Mouse (Mus musculus) MEL (cell line): ENCODE results near the gene Lemd1. TPM values are rescaled to one million over a fixed set of nuclear protein-coding genes. Genes with fewer than 3 reads are reported as not detected.

ENCODE experiments used
- polyA plus RNA-seq, 2 experiments: library from polyadenylated mRNA; stranded (reverse) in 1 of 2; unstranded in 1 of 2; fragments of >175 nt in 1 of 2; fragments of >200 nt in 1 of 2; gene quantifications; 2 replicates each; pipeline versions ENCODE4 v1.2.1 to v1.2.4; 2012; ENCODE audit warnings: low replicate concordance in 2 of 2, low read depth in 1 of 2; ENCODE audit not compliant: insufficient read length in 2 of 2, insufficient read depth in 1 of 2, missing spikeins in 1 of 2
- total RNA-seq: library from RNA; depleted of rRNA; stranded (reverse); fragments of 300-350 nt; gene quantifications from 2 replicates; pipeline ENCODE4 v1.2.3, GENCODE M21; 2012; rRNA removed

Lemd1 gene
- total and polyA plus RNA-seq, 3 experiments, result not detected

Other genes starting within 250 kb of the Lemd1 start
- 34.1 and 40.7 TPM in 2 replicates for gene Slc45a3, start 228.5 kb upstream of the Lemd1 start, total RNA-seq
- gene Slc45a3, start 228.5 kb upstream of the Lemd1 start, polyA plus RNA-seq, result 10 to 100 TPM in 1 of 2 experiments, not detected in 1; 15.6 TPM
- 18.8 and 19.4 TPM in 2 replicates for gene Elk4, start 183.8 kb upstream of the Lemd1 start, total RNA-seq
- gene Elk4, start 183.8 kb upstream of the Lemd1 start, polyA plus RNA-seq, result 100 to 1,000 TPM in 1 of 2 experiments, 10 to 100 TPM in 1; 20.3 to 191 TPM
- gene Mfsd4a, start 123.4 kb upstream of the Lemd1 start, total RNA-seq, result 2.7 and 3.6 TPM in 2 replicates
- 10 to 100 TPM in 1 of 2 experiments, not detected in 1; 15.5 TPM for gene Mfsd4a, start 123.4 kb upstream of the Lemd1 start, polyA plus RNA-seq
- 0.56 and 1.3 TPM in 2 replicates for gene Cdk18, start 51.7 kb upstream of the Lemd1 start, total RNA-seq
- 10 to 100 TPM in 1 of 2 experiments, not detected in 1; 15.7 TPM for gene Cdk18, start 51.7 kb upstream of the Lemd1 start, polyA plus RNA-seq
- not detected in 2 replicates for gene AC124108.1, start within 50 bp of the Lemd1 start, total RNA-seq
- not detected for gene AC124108.1, start within 50 bp of the Lemd1 start, polyA plus RNA-seq
- gene Gm10188, start 38.3 kb downstream of the Lemd1 start, total RNA-seq, result not detected in 2 replicates
- not detected for gene Gm10188, start 38.3 kb downstream of the Lemd1 start, polyA plus RNA-seq
- not detected in 2 replicates for gene Klhdc8a, start 107.2 kb downstream of the Lemd1 start, total RNA-seq
- gene Klhdc8a, start 107.2 kb downstream of the Lemd1 start, polyA plus RNA-seq, result not detected
- 2.8 and 3.2 TPM in 2 replicates for gene Nuak2, start 124.7 kb downstream of the Lemd1 start, total RNA-seq
- gene Nuak2, start 124.7 kb downstream of the Lemd1 start, polyA plus RNA-seq, result 1 to 10 TPM in 1 of 2 experiments, not detected in 1; 3.0 TPM
- 4.6 and 7.2 TPM in 2 replicates for gene Tmcc2, start 199.8 kb downstream of the Lemd1 start, total RNA-seq
- gene Tmcc2, start 199.8 kb downstream of the Lemd1 start, polyA plus RNA-seq, result 1 to 10 TPM in 1 of 2 experiments, not detected in 1; 4.1 TPM
- gene Dstyk, start 226.1 kb downstream of the Lemd1 start, total RNA-seq, result 2.4 and 2.8 TPM in 2 replicates
- 1 to 10 TPM in 1 of 2 experiments, not detected in 1; 4.5 TPM for gene Dstyk, start 226.1 kb downstream of the Lemd1 start, polyA plus RNA-seq